Mouse (Mus musculus): ENCODE data around the gene Nap1l1. TPM values are rescaled to one million over a fixed set of nuclear protein-coding genes. Genes with fewer than 3 reads are reported as not detected.

The Nap1l1 gene
- polyA plus RNA-seq, 1 experiment = 229 TPM

DNA sequence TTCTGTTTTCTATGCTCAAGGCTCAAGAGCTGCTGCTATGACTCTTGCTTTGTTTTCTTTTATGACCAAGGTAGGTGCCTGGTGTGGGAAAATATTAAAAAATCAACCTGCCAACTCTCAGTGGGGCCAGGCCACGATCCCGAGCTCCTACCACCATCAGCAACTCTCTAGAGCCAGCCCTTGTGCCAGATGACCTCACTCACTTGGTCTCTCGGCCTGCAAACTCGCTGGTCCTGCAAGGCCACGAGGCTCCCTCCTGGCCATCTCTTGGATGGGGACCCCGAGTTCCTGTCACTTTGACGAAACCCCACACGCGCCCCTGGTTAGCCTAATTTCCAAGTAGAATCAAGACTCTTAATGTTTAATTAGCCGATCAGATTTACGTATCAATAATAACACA, 20.6 kb upstream of the Nap1l1 start:
- no peak for TF ChIP-seq CTCF (IDR thresholded peaks at IDR 0.05; ENCODE audit: extremely low read depth, insufficient read depth, low read length)
- no peak for TF ChIP-seq POLR2A (IDR thresholded peaks at IDR 0.05; ENCODE audit: extremely low read depth, insufficient read depth, low read length)
- Histone ChIP-seq H3K4me1 (ENCODE audit: control insufficient read depth, insufficient read depth, low read length) (no peaks in the 10 kb centered on the region), H3K4me3 (ENCODE audit: insufficient read depth, low read length) (no peak overlapping the region), H3K27ac (ENCODE audit: insufficient read depth, low read length) (no peak overlapping the region)

DNA sequence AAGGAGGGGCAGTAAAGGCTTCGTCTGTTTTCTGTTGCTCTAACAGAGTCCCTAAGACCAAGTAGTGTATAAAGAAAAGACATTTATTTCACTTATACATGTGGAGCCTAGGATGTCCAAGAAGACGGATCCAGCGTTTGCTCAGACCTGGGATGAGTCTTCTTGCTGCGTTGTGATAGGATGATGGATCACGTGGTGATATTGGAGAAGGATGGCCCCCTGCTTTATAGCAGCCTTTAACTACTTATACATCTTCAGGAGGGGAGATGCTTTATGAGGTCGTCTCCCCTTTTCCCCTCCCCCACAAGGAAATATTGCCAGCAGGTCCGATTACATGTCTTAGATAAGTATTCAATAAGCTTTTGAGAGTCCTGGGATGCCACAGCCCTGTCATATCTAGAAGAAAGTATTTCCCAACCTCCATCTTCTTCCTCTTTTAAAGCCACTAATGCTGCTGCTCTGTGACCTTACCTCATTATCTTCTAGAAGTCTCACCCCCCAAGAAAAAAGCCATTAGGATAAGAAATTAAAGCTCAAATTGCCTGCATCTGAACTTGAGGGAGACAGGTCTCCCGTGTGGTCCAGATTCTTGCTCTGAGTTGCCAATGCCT, 18.2 kb upstream of the Nap1l1 start:
- peaks cover 1% of the 10 kb centered on the region for H3K4me1 ChIP-seq (ENCODE audit: control insufficient read depth, insufficient read depth, low read length)
- H3K4me3 ChIP-seq (ENCODE audit: insufficient read depth, low read length) = no peak overlapping the region
- no peak overlapping the region for H3K27ac ChIP-seq (ENCODE audit: insufficient read depth, low read length)
- no peak for TF ChIP-seq CTCF (IDR thresholded peaks at IDR 0.05; ENCODE audit: extremely low read depth, insufficient read depth, low read length)
- no peak for TF ChIP-seq POLR2A (IDR thresholded peaks at IDR 0.05; ENCODE audit: extremely low read depth, insufficient read depth, low read length)

DNA sequence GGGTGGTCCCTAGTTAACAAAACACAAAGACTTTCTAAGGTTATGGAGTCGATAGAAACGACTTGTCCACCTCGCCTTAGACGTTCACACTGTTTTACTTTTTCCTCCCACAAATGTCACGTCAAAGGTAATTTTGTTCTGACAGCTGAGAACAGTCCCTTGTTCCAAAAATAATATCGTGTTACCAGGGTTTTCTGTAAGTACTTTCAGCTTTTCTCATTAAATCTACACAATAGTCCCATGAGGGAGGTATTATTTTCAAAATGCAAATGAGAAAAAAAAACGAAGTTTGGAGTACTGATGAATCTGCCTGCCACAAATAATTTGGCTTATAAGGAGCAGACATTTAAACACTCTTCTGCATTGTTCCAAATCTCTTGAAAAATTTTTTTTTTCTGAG, 14.9 kb upstream of the Nap1l1 start:
- TF ChIP-seq CTCF (IDR thresholded peaks at IDR 0.05; ENCODE audit: extremely low read depth, insufficient read depth, low read length) (no peak), POLR2A (IDR thresholded peaks at IDR 0.05; ENCODE audit: extremely low read depth, insufficient read depth, low read length) (no peak)
- Histone ChIP-seq H3K27ac (ENCODE audit: insufficient read depth, low read length) (no peak overlapping the region), H3K4me1 (ENCODE audit: control insufficient read depth, insufficient read depth, low read length) (peaks cover 1% of the 10 kb centered on the region), H3K4me3 (ENCODE audit: insufficient read depth, low read length) (no peak overlapping the region)

DNA sequence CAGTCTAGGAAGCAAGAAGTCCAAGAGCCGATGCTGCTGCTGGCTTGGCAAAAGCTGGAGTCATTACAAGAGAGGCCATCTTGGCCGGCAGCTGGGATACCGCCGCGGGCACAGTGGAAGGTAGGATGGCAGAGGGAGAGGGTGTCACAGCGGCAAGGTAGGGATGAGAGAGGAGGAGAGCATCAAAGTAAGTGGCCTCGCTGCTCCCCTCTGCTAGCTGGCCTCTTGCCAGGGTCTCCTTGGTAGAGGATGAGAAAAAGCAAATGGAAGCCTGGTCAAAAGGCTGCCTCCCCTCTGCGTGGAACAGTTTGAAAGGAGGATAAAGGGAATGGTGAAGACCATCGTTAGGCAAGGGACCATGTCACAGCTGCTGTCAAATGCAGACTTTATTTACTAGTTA, 14.0 kb upstream of the Nap1l1 start:
- Histone ChIP-seq H3K4me1 (ENCODE audit: control insufficient read depth, insufficient read depth, low read length) (peaks cover 1% of the 10 kb centered on the region), H3K4me3 (ENCODE audit: insufficient read depth, low read length) (no peak overlapping the region), H3K27ac (ENCODE audit: insufficient read depth, low read length) (no peak overlapping the region)
- TF ChIP-seq POLR2A (IDR thresholded peaks at IDR 0.05; ENCODE audit: extremely low read depth, insufficient read depth, low read length) = no peak
- TF ChIP-seq CTCF (IDR thresholded peaks at IDR 0.05; ENCODE audit: extremely low read depth, insufficient read depth, low read length) = no peak

DNA sequence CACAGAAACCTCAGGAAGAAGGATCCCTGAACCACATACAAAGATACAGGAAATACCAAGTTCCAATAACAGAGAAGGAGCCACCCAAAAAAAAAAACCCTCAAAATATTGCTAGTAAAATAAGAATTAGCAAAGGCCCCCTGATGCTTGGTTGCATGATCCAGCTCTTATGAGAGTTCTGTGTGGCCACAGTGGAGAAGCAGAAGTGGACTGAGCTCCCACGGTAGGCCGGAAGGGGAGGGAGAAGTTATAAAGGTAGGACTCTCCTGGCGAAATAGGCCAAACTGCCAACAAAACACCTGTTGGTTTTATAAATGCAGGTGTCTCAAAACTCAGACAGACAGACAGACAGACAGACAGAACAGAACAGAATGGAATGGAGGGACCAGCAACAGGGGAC, 13.1 kb upstream of the Nap1l1 start:
- TF ChIP-seq CTCF (IDR thresholded peaks at IDR 0.05; ENCODE audit: extremely low read depth, insufficient read depth, low read length) = no peak
- TF ChIP-seq POLR2A (IDR thresholded peaks at IDR 0.05; ENCODE audit: extremely low read depth, insufficient read depth, low read length) = no peak
- no peak overlapping the region for H3K4me3 ChIP-seq (ENCODE audit: insufficient read depth, low read length)
- no peak overlapping the region for H3K27ac ChIP-seq (ENCODE audit: insufficient read depth, low read length)
- H3K4me1 ChIP-seq (ENCODE audit: control insufficient read depth, insufficient read depth, low read length) = peaks cover 1% of the 10 kb centered on the region

DNA sequence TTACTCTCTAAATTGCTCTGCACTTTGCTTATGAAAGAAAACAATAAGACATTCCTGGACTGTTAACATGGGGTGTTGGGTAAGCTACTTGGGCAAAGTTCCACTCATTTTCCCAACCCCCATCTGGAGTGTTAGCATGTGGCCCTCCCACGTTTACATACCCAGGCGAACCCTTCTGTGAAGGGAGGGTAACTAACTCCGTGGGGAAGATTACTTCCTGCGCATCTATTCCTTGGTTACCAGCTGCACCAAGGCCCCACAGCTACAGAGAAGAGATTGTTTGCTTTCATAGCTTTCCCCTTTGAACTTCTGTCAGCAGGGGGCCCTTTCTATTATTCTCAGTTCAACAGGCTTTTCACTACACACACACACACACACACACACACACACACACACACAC, 12.6 kb upstream of the Nap1l1 start:
- TF ChIP-seq POLR2A (IDR thresholded peaks at IDR 0.05; ENCODE audit: extremely low read depth, insufficient read depth, low read length) = no peak
- TF ChIP-seq CTCF (IDR thresholded peaks at IDR 0.05; ENCODE audit: extremely low read depth, insufficient read depth, low read length) = no peak
- no peak overlapping the region for H3K4me3 ChIP-seq (ENCODE audit: insufficient read depth, low read length)
- no peak overlapping the region for H3K27ac ChIP-seq (ENCODE audit: insufficient read depth, low read length)
- peaks cover 1% of the 10 kb centered on the region for H3K4me1 ChIP-seq (ENCODE audit: control insufficient read depth, insufficient read depth, low read length)

DNA sequence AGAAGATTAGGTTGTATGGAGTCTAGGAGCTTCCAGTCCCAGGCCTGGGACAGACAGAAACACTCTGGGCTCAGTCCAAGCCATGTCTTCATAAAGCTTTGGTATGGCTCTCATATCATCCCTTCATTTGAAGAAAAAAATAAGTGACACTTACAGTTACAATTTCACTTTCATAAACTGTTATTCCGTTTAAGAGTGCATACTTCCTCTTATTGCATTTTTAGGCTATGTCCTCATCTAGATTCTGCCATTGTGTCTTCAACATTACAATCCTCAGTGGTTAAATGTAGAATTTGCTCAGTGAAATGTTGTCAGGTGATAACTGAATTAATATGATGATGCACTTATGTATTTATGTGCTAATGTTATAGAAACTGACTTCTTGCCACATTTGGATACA, 8.2 kb upstream of the Nap1l1 start:
- Histone ChIP-seq H3K4me1 (ENCODE audit: control insufficient read depth, insufficient read depth, low read length) (no peaks in the 10 kb centered on the region), H3K4me3 (ENCODE audit: insufficient read depth, low read length) (no peak overlapping the region), H3K27ac (ENCODE audit: insufficient read depth, low read length) (no peak overlapping the region)
- TF ChIP-seq CTCF (IDR thresholded peaks at IDR 0.05; ENCODE audit: extremely low read depth, insufficient read depth, low read length) = no peak
- TF ChIP-seq POLR2A (IDR thresholded peaks at IDR 0.05; ENCODE audit: extremely low read depth, insufficient read depth, low read length) = no peak

DNA sequence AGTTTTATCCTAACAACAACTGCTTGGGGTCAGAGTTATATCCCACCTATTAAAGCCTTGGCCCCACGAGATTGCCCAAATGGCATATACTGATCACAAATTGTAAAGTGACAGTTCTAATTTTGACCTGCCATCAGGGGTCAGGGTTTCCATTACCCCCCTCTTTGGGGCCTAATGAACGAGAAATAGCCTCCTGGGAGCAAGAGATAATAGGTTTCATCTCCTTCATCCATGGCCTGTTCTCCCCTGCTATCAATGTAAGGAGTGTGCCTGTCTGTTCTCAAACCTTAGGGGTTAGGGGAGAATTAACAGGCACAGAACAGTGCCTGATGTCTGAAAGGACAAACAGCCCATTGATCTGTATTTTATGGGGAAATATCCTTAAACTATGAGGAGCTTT, 7.6 kb upstream of the Nap1l1 start:
- no peak for TF ChIP-seq CTCF (IDR thresholded peaks at IDR 0.05; ENCODE audit: extremely low read depth, insufficient read depth, low read length)
- no peak for TF ChIP-seq POLR2A (IDR thresholded peaks at IDR 0.05; ENCODE audit: extremely low read depth, insufficient read depth, low read length)
- Histone ChIP-seq H3K4me3 (ENCODE audit: insufficient read depth, low read length) (no peak overlapping the region), H3K27ac (ENCODE audit: insufficient read depth, low read length) (no peak overlapping the region), H3K4me1 (ENCODE audit: control insufficient read depth, insufficient read depth, low read length) (no peaks in the 10 kb centered on the region)

DNA sequence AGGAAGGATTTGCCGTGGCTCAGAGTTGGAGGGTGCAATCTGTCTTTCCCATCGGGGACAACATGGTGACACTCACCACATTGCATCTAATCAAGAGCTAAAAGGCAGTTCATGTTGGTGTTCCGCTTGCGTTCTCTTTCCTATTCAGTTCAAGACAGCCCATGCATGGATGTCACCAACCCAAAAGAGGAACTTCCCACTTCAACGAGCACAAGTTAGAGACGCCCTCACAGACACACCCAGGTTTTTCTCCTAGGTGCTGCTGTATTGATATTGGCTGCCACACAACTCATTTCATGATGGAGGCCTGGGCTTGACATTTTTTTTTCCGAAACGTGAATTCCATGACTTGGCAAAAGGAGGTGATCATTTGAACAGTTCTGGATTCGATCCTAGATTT, 1.9 kb upstream of the Nap1l1 start:
- H3K4me3 ChIP-seq (ENCODE audit: insufficient read depth, low read length) = no peak overlapping the region
- TF ChIP-seq CTCF (IDR thresholded peaks at IDR 0.05; ENCODE audit: extremely low read depth, insufficient read depth, low read length) = no peak
- no peak for TF ChIP-seq POLR2A (IDR thresholded peaks at IDR 0.05; ENCODE audit: extremely low read depth, insufficient read depth, low read length)
- no peak overlapping the region for H3K27ac ChIP-seq (ENCODE audit: insufficient read depth, low read length)
- no peaks in the 10 kb centered on the region for H3K4me1 ChIP-seq (ENCODE audit: control insufficient read depth, insufficient read depth, low read length)

DNA sequence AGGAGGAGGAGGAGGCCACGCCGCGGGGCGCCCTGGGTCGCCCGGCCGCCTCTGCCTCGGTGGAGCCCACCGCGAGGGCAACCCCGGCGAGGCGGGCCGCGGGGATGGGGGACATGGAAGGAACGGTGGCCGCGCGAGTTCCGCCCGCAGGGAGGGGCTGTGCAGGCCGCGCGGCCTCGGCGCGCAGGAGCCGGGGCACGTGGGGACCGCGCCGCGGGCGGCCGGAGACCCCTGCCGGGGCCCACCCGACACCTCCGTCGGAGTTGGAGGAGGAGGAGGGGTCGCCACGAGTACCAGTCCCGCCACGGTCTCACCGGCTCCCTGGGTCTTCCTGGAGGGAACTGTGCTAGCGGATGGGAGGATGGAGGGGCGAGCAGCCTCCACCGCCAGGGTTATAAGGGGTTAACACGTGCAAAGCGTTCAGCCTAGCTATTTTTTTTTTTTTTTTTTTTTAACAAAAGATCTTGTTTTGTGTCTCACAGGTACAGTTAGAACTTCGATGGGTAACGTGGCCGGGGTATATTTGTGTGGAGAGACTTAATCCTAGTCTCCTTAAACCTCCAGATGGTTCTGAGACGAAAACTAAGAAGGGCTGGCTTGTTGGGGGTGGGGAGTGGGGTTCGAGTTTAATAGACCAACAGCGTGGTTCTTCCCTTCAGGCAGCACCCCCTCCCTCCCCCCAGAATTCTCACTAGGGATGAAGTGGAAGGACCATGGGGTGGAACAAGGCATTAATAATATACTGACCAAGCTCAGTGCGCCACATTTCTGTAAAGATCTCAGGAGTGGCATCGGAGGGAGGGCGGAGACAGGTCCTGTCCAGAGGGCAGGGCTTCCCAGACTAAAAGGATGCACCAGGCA, 718 bp downstream of the Nap1l1 start:
- peaks cover 4% of the 10 kb centered on the region; the same call in 1 of the 2 replicates for H3K4me1 ChIP-seq (ENCODE audit: control insufficient read depth, insufficient read depth, low read length)
- H3K4me3 ChIP-seq (ENCODE audit: insufficient read depth, low read length) = peak overlapping the region; percentile 53
- H3K27ac ChIP-seq (ENCODE audit: insufficient read depth, low read length) = peak overlapping the region; percentile 85
- no peak for TF ChIP-seq POLR2A (IDR thresholded peaks at IDR 0.05; ENCODE audit: extremely low read depth, insufficient read depth, low read length)
- no peak for TF ChIP-seq CTCF (IDR thresholded peaks at IDR 0.05; ENCODE audit: extremely low read depth, insufficient read depth, low read length)
